ENCODE assay signal across 10 mouse cellular contexts in the genomic region with DNA sequence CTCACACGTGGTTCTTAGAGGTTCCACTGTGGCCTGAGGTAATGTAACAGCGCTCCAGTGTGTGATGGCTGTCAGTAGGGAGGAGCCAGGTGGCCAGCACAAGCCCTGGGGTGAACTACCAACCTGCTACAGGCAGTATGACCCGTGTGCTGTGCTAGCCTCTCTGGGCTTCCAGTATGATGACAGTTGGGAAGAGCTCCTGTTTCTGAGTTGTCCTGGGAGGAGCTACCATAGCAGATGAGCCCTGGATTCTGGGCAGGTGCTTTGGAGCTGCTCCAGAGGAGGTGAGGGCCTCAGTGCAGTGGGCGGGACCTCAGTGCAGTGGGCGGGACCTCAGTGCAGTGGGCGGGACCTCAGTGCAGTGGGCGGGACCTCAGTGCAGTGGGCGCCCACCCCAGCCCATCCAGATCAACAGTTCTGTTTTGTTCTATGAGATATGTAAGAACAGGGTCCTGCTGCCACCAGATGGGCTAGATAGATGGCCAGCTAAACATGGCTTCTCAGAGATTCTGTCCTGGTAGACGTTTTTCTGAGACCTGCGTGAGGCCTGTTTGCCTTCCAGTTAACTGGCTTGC. TPM values are rescaled to one million over a fixed set of nuclear protein-coding genes. Genes with fewer than 3 reads are reported as not detected.
DNase-seq lines count a peak whose midpoint lies in the region; ATAC-seq and TF ChIP-seq lines count a peak whose summit lies in the region.
"Had no signal": no experiment of that assay in that cellular context is flagged by ENCODE, and none has a peak within 500 bp of the region (broad histone marks: within the 10 kb centered on the region; RNA-seq: fewer than 3 reads in every experiment).

No protein-coding gene starts in this region.

- no peak for TF ChIP-seq CTCF in midbrain, postnatal 0 days (IDR thresholded peaks at IDR 0.05)

- no peak overlapping the region for H3K4me2 ChIP-seq in heart, embryonic 16.5 days (ENCODE audit: low read depth, low read length)
- H3K4me2 ChIP-seq in midbrain, embryonic 11.5 days: no peak overlapping the region
- H3K4me2 ChIP-seq in midbrain, postnatal 0 days (ENCODE audit: low read depth, low read length, poor library complexity, severe bottlenecking): no peak overlapping the region
- no peak overlapping the region for H3K4me2 ChIP-seq in limb, embryonic 15.5 days

- ATAC-seq in heart, embryonic 16.5 days (replicated peaks; ENCODE audit: extremely low read depth, insufficient read depth, low FRiP score): no peak
- ATAC-seq in midbrain, embryonic 11.5 days (ENCODE audit: low FRiP score): no peak
- ATAC-seq in midbrain, postnatal 0 days (ENCODE audit: low FRiP score): no peak
- no peak for ATAC-seq in limb, embryonic 15.5 days (ENCODE audit: insufficient number of reproducible peaks, low FRiP score, low TSS enrichment, low read depth)
- ATAC-seq in monocyte, adult 5-6 weeks (replicated peaks; ENCODE audit: insufficient number of reproducible peaks, low FRiP score, low TSS enrichment, poor library complexity, severe bottlenecking): no peak

- H3K4me1 ChIP-seq in heart, embryonic 16.5 days (ENCODE audit: control insufficient read depth, insufficient read depth, low read length): peaks cover 13% of the 10 kb centered on the region
- no peaks in the 10 kb centered on the region for H3K4me1 ChIP-seq in midbrain, embryonic 11.5 days (ENCODE audit: control insufficient read depth, insufficient read depth, low read length)
- H3K4me1 ChIP-seq in midbrain, postnatal 0 days (ENCODE audit: insufficient read depth, low read length): no peaks in the 10 kb centered on the region
- H3K4me1 ChIP-seq in limb, embryonic 15.5 days: peaks cover 10% of the 10 kb centered on the region

- no peak overlapping the region for H3K4me3 ChIP-seq in heart, embryonic 16.5 days (ENCODE audit: low read length)
- no peak overlapping the region for H3K4me3 ChIP-seq in midbrain, embryonic 11.5 days (ENCODE audit: low read depth, low read length)
- H3K4me3 ChIP-seq in midbrain, postnatal 0 days (ENCODE audit: low read depth, low read length): no peak overlapping the region
- no peak overlapping the region for H3K4me3 ChIP-seq in limb, embryonic 15.5 days

- no peaks in the 10 kb centered on the region for H3K27me3 ChIP-seq in heart, embryonic 16.5 days (ENCODE audit: control insufficient read depth, insufficient read depth, low read length)
- no peaks in the 10 kb centered on the region for H3K27me3 ChIP-seq in midbrain, embryonic 11.5 days (ENCODE audit: control insufficient read depth, insufficient read depth, low read length)
- H3K27me3 ChIP-seq in midbrain, postnatal 0 days (ENCODE audit: insufficient read depth, low read length): no peaks in the 10 kb centered on the region
- no peaks in the 10 kb centered on the region for H3K27me3 ChIP-seq in limb, embryonic 15.5 days

- H3K27ac ChIP-seq in heart, embryonic 16.5 days (ENCODE audit: low read length): peak overlapping the region; percentile 85
- no peak overlapping the region for H3K27ac ChIP-seq in midbrain, embryonic 11.5 days (ENCODE audit: low read depth, low read length)
- H3K27ac ChIP-seq in midbrain, postnatal 0 days (ENCODE audit: low read depth, low read length): no peak overlapping the region
- H3K27ac ChIP-seq in limb, embryonic 15.5 days: peak overlapping the region; percentile 75; the same call in 1 of the 2 replicates

- 75% methylated on average over 10 of the region's 10 CpGs for WGBS in heart, embryonic 16.5 days
- WGBS in midbrain, embryonic 11.5 days: 72% methylated on average over 10 of the region's 10 CpGs
- WGBS in midbrain, postnatal 0 days: 82% methylated on average over 10 of the region's 10 CpGs
- 76% methylated on average over 10 of the region's 10 CpGs for WGBS in limb, embryonic 15.5 days

- no peak for DNase-seq in heart, postnatal 25 days (ENCODE audit: low spot score)
- DNase-seq in midbrain, embryonic 11.5 days (ENCODE audit: low spot score, missing footprints): peak; percentile 69
- DNase-seq in midbrain, postnatal 0 days (ENCODE audit: low spot score): no peak
- DNase-seq in right cerebral cortex, postnatal 25 days: no peak
- no peak for DNase-seq in cerebellum, postnatal 14 days
- DNase-seq: adrenal gland, adult 8-10 months; thymus, adult 2 months had no signal

- H3K9me3 ChIP-seq in heart, embryonic 16.5 days (replicated peaks; ENCODE audit: control insufficient read depth, low read length): no peaks in the 10 kb centered on the region
- H3K9me3 ChIP-seq in midbrain, embryonic 11.5 days (ENCODE audit: control insufficient read depth, low read length): no peaks in the 10 kb centered on the region
- no peaks in the 10 kb centered on the region for H3K9me3 ChIP-seq in midbrain, postnatal 0 days (ENCODE audit: low read length)
- H3K9me3 ChIP-seq in limb, embryonic 15.5 days: no peaks in the 10 kb centered on the region

- intact Hi-C loops in heart, postnatal 25 days (cut with DNase I): loop anchor here (2.0 to 5.0 kb wide), 3 partner anchors 23 to 225 kb away; no protein-coding TSS in a partner anchor

- H3K9ac ChIP-seq in heart, embryonic 16.5 days (ENCODE audit: low read length): no peak overlapping the region
- H3K9ac ChIP-seq in midbrain, embryonic 11.5 days (ENCODE audit: low read length): no peak overlapping the region
- H3K9ac ChIP-seq in midbrain, postnatal 0 days (replicated peaks; ENCODE audit: low read length, poor library complexity, severe bottlenecking): no peak overlapping the region
- H3K9ac ChIP-seq in limb, embryonic 15.5 days: no peak overlapping the region

- H3K36me3 ChIP-seq in heart, embryonic 16.5 days (ENCODE audit: control insufficient read depth, insufficient read depth): peaks cover 44% of the 10 kb centered on the region
- H3K36me3 ChIP-seq in midbrain, embryonic 11.5 days (ENCODE audit: control insufficient read depth, insufficient read depth, low read length): 0 out of 2 replicates have a peak, but pooled peaks cover 2% of the 10 kb centered on the region
- H3K36me3 ChIP-seq in midbrain, postnatal 0 days (ENCODE audit: insufficient read depth, low read length): peaks cover 65% of the 10 kb centered on the region
- H3K36me3 ChIP-seq in limb, embryonic 15.5 days: peaks cover 83% of the 10 kb centered on the region

RNA-seq across cellular contexts. Expression of a gene that starts 26.1 kb away (rescaled TPM):
- polyA plus RNA-seq in heart, embryonic 16.5 days (2015; fragmentation: Nextera tagmentation; extraction: Ambion mirVana): 128 and 132 TPM in 2 replicates
- total RNA-seq in heart, postnatal 25 days (2021): 100 to 1,000 TPM; 147 to 148 TPM
- polyA plus RNA-seq in midbrain, embryonic 11.5 days (2014; fragmentation: Nextera tagmentation; extraction: Ambion mirVana): 63.8 and 66.9 TPM in 2 replicates
- total RNA-seq in midbrain, postnatal 0 days (2014; rRNA removed): 199 and 221 TPM in 2 replicates
- 117 and 127 TPM in 2 replicates for polyA plus RNA-seq in midbrain, postnatal 0 days (2015; fragmentation: Nextera tagmentation; extraction: Ambion mirVana)
- polyA plus RNA-seq in limb, embryonic 15.5 days (2015; fragmentation: Nextera tagmentation; extraction: Ambion mirVana): 85.9 and 89.9 TPM in 2 replicates
- total RNA-seq in monocyte, adult 5-6 weeks (2017): 29.3 to 42.2 TPM (median 41.6 TPM) in 3 replicates

RNA-seq across cellular contexts. Expression of a gene that starts 26.4 kb away (rescaled TPM):
- 119 and 125 TPM in 2 replicates for polyA plus RNA-seq in heart, embryonic 16.5 days (2015; fragmentation: Nextera tagmentation; extraction: Ambion mirVana)
- total RNA-seq in heart, postnatal 25 days (2021): 10 to 100 TPM; 20.5 to 24.3 TPM
- 120 and 132 TPM in 2 replicates for polyA plus RNA-seq in midbrain, embryonic 11.5 days (2014; fragmentation: Nextera tagmentation; extraction: Ambion mirVana)
- 46.7 and 48.6 TPM in 2 replicates for total RNA-seq in midbrain, postnatal 0 days (2014; rRNA removed)
- polyA plus RNA-seq in midbrain, postnatal 0 days (2015; fragmentation: Nextera tagmentation; extraction: Ambion mirVana): 103 and 117 TPM in 2 replicates
- 147 and 151 TPM in 2 replicates for polyA plus RNA-seq in limb, embryonic 15.5 days (2015; fragmentation: Nextera tagmentation; extraction: Ambion mirVana)
- total RNA-seq in monocyte, adult 5-6 weeks (2017): 12.0 to 18.7 TPM (median 17.1 TPM) in 3 replicates

RNA-seq across cellular contexts. Expression of a gene that starts 32.0 kb away (rescaled TPM):
- 25.6 and 27.3 TPM in 2 replicates for polyA plus RNA-seq in heart, embryonic 16.5 days (2015; fragmentation: Nextera tagmentation; extraction: Ambion mirVana)
- total RNA-seq in heart, postnatal 25 days (2021): 10 to 100 TPM; 20.2 to 20.9 TPM
- polyA plus RNA-seq in midbrain, embryonic 11.5 days (2014; fragmentation: Nextera tagmentation; extraction: Ambion mirVana): 22.1 and 22.2 TPM in 2 replicates
- total RNA-seq in midbrain, postnatal 0 days (2014; rRNA removed): 30.3 and 35.0 TPM in 2 replicates
- polyA plus RNA-seq in midbrain, postnatal 0 days (2015; fragmentation: Nextera tagmentation; extraction: Ambion mirVana): 79.9 and 82.5 TPM in 2 replicates
- 43.4 and 49.3 TPM in 2 replicates for polyA plus RNA-seq in limb, embryonic 15.5 days (2015; fragmentation: Nextera tagmentation; extraction: Ambion mirVana)
- total RNA-seq in monocyte, adult 5-6 weeks (2017): 11.3 to 32.6 TPM (median 13.8 TPM) in 3 replicates

RNA-seq across cellular contexts. Expression of a gene that starts 51.8 kb away (rescaled TPM):
- polyA plus RNA-seq in heart, embryonic 16.5 days (2015; fragmentation: Nextera tagmentation; extraction: Ambion mirVana): 34.8 and 36.6 TPM in 2 replicates
- total RNA-seq in heart, postnatal 25 days (2021): 10 to 100 TPM; 13.8 to 14.1 TPM
- 39.8 and 42.4 TPM in 2 replicates for polyA plus RNA-seq in midbrain, embryonic 11.5 days (2014; fragmentation: Nextera tagmentation; extraction: Ambion mirVana)
- total RNA-seq in midbrain, postnatal 0 days (2014; rRNA removed): 36.7 and 62.2 TPM in 2 replicates
- 44.3 and 46.9 TPM in 2 replicates for polyA plus RNA-seq in midbrain, postnatal 0 days (2015; fragmentation: Nextera tagmentation; extraction: Ambion mirVana)
- 63.2 and 67.3 TPM in 2 replicates for polyA plus RNA-seq in limb, embryonic 15.5 days (2015; fragmentation: Nextera tagmentation; extraction: Ambion mirVana)
- total RNA-seq in monocyte, adult 5-6 weeks (2017): 54.3 to 76.7 TPM (median 64.0 TPM) in 3 replicates

Comparison
In these comparisons a context has a peak if more than half of its experiments do, and no peak if none do; other contexts are left out.
1. H3K27ac ChIP-seq: peak in heart, embryonic 16.5 days (single experiment) and limb, embryonic 15.5 days (single experiment); none in midbrain, embryonic 11.5 days (single experiment) and midbrain, postnatal 0 days (single experiment).